Mouse (Mus musculus) lung, postnatal 0 days (tissue): Measurements from ENCODE around the gene 4930404N11Rik. TPM values are rescaled to one million over a fixed set of nuclear protein-coding genes. Genes with fewer than 3 reads are reported as not detected.

ENCODE experiments used
- ATAC-seq: fragments of 200-750 bp; cut with Nextera tagmentation; 2 replicates; pipeline ENCODE4 v1.8.0; 2017; ENCODE audit warnings: moderate library complexity
- DNase-seq: peaks from one replicate; pipeline ENCODE4 v3.0.0-alpha.2; 2016; ENCODE audit warnings: low spot score
- H3K27ac ChIP-seq: fragments of 300-500 bp; sonication (generic); 2 replicates; pipeline ENCODE4 v1.5.1; 2014; ENCODE audit warnings: antibody characterized with exemption, mild to moderate bottlenecking, low read length, mixed read lengths
- H3K27me3 ChIP-seq: fragments of 300-500 bp; sonication (generic); replicated peaks from 2 replicates; pipeline ENCODE4 v1.6.1; 2014; ENCODE audit warnings: low read length, mixed read lengths; ENCODE audit not compliant: insufficient read depth
- H3K36me3 ChIP-seq: fragments of 300-500 bp; sonication (generic); 2 replicates; pipeline ENCODE4 v1.6.1; 2014; ENCODE audit warnings: low read length, mixed read lengths; ENCODE audit not compliant: insufficient read depth
- H3K4me1 ChIP-seq: fragments of 300-500 bp; sonication (generic); 2 replicates; pipeline ENCODE4 v1.6.1; 2014; ENCODE audit warnings: antibody characterized with exemption, low read depth, low read length, mixed read lengths; ENCODE audit not compliant: insufficient read depth
- H3K4me2 ChIP-seq: fragments of 300-500 bp; sonication (generic); replicated peaks from 2 replicates; pipeline ENCODE4 v1.6.1; 2014; ENCODE audit warnings: low read depth, mild to moderate bottlenecking, low read length, moderate library complexity, mixed read lengths
- H3K4me3 ChIP-seq: fragments of 300-500 bp; sonication (generic); 2 replicates; pipeline ENCODE4 v1.5.1; 2014; ENCODE audit warnings: low read depth, low read length
- H3K9ac ChIP-seq: fragments of 300-500 bp; sonication (generic); replicated peaks from 2 replicates; pipeline ENCODE4 v1.6.1; 2014; ENCODE audit warnings: low read depth, mild to moderate bottlenecking
- H3K9me3 ChIP-seq: fragments of 300-500 bp; sonication (generic); 2 replicates; pipeline ENCODE4 v1.6.1; 2016; ENCODE audit warnings: low read length, mixed read lengths
- CTCF ChIP-seq: IDR thresholded peaks from 2 replicates; pipeline ENCODE4 v1.5.1; 2016; ENCODE audit warnings: antibody characterized with exemption, mild to moderate bottlenecking
- EP300 ChIP-seq: IDR thresholded peaks from 2 replicates; pipeline ENCODE4 v1.6.1; 2016; ENCODE audit warnings: antibody characterized with exemption, mild to moderate bottlenecking, control low read depth
- WGBS: fragments of 180-500 bp; shearing (Covaris S2); extraction: QIAGEN DNeasy Blood & Tissue Kit; methylation state at CpG from one replicate; pipeline ENCODE4 v1.1.7; 2014; 5-methylcytosine and 5-hydroxymethylcytosine counted together
- polyA plus RNA-seq: library from polyadenylated mRNA; unstranded; fragments of >200 nt; fragmentation: Nextera tagmentation; extraction: Ambion mirVana; gene quantifications from 2 replicates; pipeline ENCODE4 v1.2.1, GENCODE M21; 2015

4930404N11Rik gene
- polyA plus RNA-seq, 1 experiment from 2014 or later: 5.4 TPM

DNA sequence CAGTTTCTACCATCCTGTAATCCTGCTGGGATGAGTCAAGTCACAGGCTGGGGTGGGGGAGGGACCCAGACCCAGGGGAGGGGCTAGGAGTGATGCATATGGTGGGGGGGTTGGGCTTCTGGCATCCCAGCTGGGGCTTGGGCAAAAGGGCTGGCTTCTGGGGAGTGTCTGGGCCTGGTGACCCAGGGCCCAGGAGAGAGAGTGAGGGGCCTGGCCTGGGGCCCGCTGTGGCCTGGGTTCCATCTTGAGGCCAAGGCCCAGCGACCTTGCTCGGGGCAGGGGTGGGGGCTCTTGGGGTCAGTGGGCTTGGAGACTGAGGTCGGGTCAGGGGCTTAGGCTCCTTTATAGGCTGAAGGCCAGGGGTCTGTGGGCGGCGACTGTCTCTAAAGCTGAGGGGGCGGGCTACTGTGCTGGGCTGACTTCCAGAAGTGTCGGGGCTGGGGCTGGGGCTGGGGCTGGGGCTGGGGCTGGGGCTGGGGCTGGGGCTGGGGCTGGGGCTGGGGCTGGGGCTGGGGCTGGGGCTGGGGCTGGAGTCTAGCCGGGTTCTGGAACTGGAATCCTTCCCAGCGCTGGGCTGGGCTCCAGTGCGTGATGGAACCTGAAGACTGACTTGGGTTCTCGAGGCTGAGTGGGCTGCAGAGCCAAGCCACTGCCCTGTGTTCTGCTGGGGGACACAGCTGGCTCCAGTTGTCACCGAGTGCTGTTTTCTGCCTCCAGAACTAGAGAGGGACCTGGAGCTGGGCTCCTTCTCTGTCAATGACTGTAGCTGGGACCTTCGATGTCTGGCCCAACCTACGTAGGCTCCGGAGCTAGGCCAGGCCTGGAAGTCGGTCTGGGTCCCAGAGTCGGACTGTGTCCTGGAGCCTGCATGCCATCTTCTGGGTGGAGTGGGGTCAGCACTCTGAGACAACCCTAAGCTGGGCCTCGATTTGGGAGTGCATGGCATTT lies 29.9 kb downstream of the 4930404N11Rik start:
- Histone ChIP-seq H3K36me3 (no peaks in the 10 kb centered on the region), H3K27me3 (no peaks in the 10 kb centered on the region), H3K27ac (peak overlapping the region; percentile 78), H3K4me1 (0 out of 2 replicates have a peak, but pooled peaks cover 5% of the 10 kb centered on the region), H3K9me3 (no peaks in the 10 kb centered on the region), H3K4me2 (0 out of 2 replicates have a peak overlapping the region, but pooled peaks have one; percentile 5), H3K4me3 (no peak overlapping the region), H3K9ac (no peak overlapping the region)
- ATAC-seq: peak; percentile 59
- 45% methylated on average over 17 of the region's 19 CpGs for WGBS
- TF ChIP-seq CTCF (peak; percentile 39; the same call in 1 of the 2 replicates), EP300 (no peak)
- peak; percentile 69 for DNase-seq

DNA sequence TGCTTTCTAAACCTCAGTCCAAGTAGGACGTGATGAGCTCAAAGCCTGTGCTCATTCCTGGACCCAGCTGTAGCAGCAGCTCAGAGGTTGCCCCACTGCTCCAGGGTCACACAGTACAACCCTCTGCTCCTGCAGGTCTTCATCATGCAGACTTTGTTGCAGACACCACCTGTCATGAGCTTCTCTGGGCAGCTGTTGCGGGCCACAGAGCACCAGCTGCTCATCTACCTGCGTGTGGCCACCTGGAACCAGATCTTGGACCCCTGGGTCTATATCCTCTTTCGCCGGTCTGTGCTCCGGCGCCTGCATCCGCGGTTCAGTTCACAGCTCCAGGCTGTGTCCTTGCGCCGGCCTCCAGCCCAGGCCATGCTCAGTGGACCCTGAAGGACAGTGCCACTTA lies 31.3 kb downstream of the 4930404N11Rik start:
- no peaks in the 10 kb centered on the region for H3K9me3 ChIP-seq
- H3K4me1 ChIP-seq: peaks cover 15% of the 10 kb centered on the region
- ATAC-seq (no peak), DNase-seq (no peak)
- no peak overlapping the region for H3K9ac ChIP-seq
- H3K4me3 ChIP-seq: no peak overlapping the region
- H3K4me2 ChIP-seq: no peak overlapping the region
- 79% methylated on average over 11 of the region's 11 CpGs for WGBS
- H3K36me3 ChIP-seq: no peaks in the 10 kb centered on the region
- no peaks in the 10 kb centered on the region for H3K27me3 ChIP-seq
- 0 out of 2 replicates have a peak overlapping the region, but pooled peaks have one; percentile 78 for H3K27ac ChIP-seq
- TF ChIP-seq CTCF (no peak), EP300 (no peak)

DNA sequence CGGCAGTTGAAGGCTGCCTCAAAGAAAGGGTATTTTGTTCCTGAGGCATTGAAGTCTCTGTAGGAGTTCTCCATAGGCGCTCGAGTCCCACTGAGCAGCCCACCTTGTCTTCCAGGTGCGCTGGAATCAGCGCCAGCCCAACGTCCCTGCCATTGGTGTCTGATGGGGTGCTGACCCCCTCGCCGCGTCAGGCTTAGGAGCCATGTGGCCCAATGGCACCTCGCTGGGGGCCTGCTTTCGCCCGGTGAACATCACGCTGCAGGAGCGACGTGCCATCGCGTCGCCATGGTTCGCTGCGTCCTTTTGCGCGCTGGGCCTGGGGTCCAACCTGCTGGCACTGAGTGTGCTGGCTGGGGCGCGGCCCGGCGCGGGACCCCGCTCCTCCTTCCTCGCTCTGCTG lies 33.3 kb downstream of the 4930404N11Rik start:
- no peaks in the 10 kb centered on the region for H3K36me3 ChIP-seq
- H3K27ac ChIP-seq: no peak overlapping the region
- TF ChIP-seq EP300 (no peak), CTCF (no peak)
- no peak for DNase-seq
- H3K4me1 ChIP-seq: peaks cover 20% of the 10 kb centered on the region
- H3K9ac ChIP-seq: no peak overlapping the region
- H3K27me3 ChIP-seq: no peaks in the 10 kb centered on the region
- H3K9me3 ChIP-seq: no peaks in the 10 kb centered on the region
- H3K4me2 ChIP-seq: no peak overlapping the region
- no peak overlapping the region for H3K4me3 ChIP-seq
- 36% methylated on average over 27 of the region's 29 CpGs for WGBS
- no peak for ATAC-seq

DNA sequence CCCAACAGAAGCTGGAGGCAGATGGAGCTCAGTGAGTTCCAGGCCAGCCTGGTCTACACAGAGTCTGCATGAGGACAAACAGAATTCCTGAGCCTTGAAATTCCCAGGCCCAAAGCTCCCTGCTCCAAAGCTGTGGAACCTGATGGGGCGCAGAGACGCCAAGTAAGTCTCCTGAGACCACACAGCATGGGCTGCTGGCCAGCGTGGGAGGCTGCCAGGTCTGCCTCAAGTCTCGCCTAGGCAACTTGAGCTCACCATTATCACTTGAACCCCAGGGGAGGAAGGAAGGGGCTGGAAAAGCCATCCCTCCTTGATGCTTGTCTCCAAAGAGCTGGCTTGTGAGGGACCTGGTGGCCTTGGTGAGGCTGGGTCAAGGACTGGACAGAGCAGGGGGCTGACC lies 35.6 kb downstream of the 4930404N11Rik start:
- Histone ChIP-seq H3K36me3 (0 out of 2 replicates have a peak, but pooled peaks cover 17% of the 10 kb centered on the region), H3K9me3 (no peaks in the 10 kb centered on the region), H3K4me3 (no peak overlapping the region), H3K4me2 (peak overlapping the region; percentile 22; the same call in 1 of the 2 replicates), H3K4me1 (peaks cover 20% of the 10 kb centered on the region), H3K27ac (peak overlapping the region; percentile 64), H3K9ac (no peak overlapping the region), H3K27me3 (no peaks in the 10 kb centered on the region)
- ATAC-seq (no peak; the same call in 1 of the 2 replicates), DNase-seq (no peak)
- TF ChIP-seq EP300 (no peak), CTCF (no peak)
- WGBS: 53% methylated on average over 4 of the region's 4 CpGs

DNA sequence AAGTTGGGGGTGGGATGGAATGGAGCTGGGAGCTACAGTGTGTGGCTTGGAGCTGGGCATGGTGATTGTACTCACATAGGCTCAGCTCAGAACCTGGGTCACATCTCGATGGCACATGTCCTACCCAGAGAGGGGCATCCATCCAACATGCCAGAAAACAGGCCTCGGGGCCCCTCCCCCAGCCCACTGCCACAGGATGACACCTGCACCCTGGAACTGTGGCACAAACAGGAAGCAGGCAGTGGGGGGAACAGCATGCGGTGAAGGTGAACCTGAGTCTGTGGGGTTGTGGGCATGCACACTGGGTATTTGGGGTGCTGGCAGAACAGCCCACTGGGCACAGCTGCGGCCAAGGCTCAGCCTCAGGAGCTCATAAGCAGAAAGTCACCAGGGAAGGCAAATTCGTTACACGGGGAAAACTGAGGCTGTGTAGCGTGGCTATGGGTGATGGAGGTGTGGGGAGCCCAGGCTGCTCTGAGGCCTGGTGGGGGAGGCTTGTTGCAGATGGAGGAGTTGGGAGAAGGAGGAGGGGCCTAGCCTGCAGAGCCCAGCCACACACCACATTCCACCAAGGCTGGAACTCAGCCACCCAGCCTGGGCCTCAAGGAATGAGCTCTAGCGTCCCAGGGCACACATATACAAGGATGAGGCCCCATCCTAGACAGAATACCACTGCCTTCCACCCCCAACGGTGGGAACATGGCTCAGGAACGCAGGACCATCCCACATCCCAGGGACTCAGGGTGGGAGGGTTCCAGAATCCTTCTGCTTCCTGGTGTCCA lies 36.2 kb downstream of the 4930404N11Rik start:
- H3K27me3 ChIP-seq: no peaks in the 10 kb centered on the region
- H3K9ac ChIP-seq: no peak overlapping the region
- TF ChIP-seq CTCF: no peak
- peak; percentile 52 for ATAC-seq
- H3K4me1 ChIP-seq: peaks cover 20% of the 10 kb centered on the region
- WGBS: 36% methylated on average over 10 of the region's 10 CpGs
- no peak overlapping the region for H3K4me3 ChIP-seq
- H3K36me3 ChIP-seq: peaks cover 20% of the 10 kb centered on the region
- DNase-seq: peak; percentile 74
- H3K4me2 ChIP-seq: peak overlapping the region; percentile 22; the same call in 1 of the 2 replicates
- H3K9me3 ChIP-seq: no peaks in the 10 kb centered on the region
- H3K27ac ChIP-seq: peak overlapping the region; percentile 64

DNA sequence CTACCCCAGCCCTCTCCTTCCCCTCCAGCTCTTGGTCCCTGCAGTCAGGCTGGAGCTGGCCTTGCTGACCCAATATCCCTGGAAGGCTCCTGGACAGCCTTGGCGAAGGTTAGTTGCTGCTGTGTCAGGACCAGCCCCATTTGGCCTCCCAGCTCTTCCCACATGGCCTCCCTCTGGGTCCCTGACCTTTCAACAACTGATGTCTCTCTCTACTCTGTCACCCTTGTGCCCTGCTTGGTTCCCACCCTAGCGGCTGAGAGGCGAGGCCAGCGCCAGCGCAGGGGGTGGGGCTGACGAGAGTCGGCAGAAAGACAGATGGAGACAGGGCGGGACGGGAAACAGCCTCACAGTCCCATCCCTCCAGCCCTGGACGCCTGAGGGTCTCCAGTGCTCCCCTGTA lies 37.2 kb downstream of the 4930404N11Rik start, which contains the start of gene Tbxa2r:
Tbxa2r (plus strand) TSS at position 346 of the 400 bp plus-strand sequence.
- no peak within 1 kb of the TSS for H3K9ac ChIP-seq
- peaks cover 30% of the 10 kb centered on the region for H3K36me3 ChIP-seq
- H3K27me3 ChIP-seq: no peaks in the 10 kb centered on the region
- peaks cover 20% of the 10 kb centered on the region for H3K4me1 ChIP-seq
- 12% methylated on average over 7 of the region's 10 CpGs for WGBS
- TF ChIP-seq EP300 (no peak), CTCF (peak; percentile 55)
- no peaks in the 10 kb centered on the region for H3K9me3 ChIP-seq
- H3K4me3 ChIP-seq: 0 out of 2 replicates have a peak within 1 kb of the TSS, but pooled peaks have one; percentile 10
- peak within 1 kb of the TSS; percentile 39 for H3K4me2 ChIP-seq
- H3K27ac ChIP-seq: peak within 1 kb of the TSS; percentile 64
- ATAC-seq (peak; percentile 70), DNase-seq (peak; percentile 71)
